Mouse (Mus musculus) liver, embryonic 13.5 days (tissue): ENCODE measurements at regions not wholly inside any gene's neighbourhood (a gene's known extent, or its start where the extent isn't known, plus 50 kb on each side); places are given as distances from the start of the nearest gene placed in this dataset.

Experiments
- ATAC-seq: fragments of 200-750 bp; cut with Nextera tagmentation; 2 replicates; pipeline ENCODE4 v1.8.0; 2017; ENCODE audit warnings: low read depth, mild to moderate bottlenecking, moderate number of reproducible peaks, moderate library complexity
- DNase-seq: peaks from one replicate; pipeline ENCODE4 v3.0.0; 2022
- H3K27ac ChIP-seq: fragments of 300-500 bp; sonication (generic); 2 replicates; pipeline ENCODE4 v1.5.1; 2015; ENCODE audit warnings: moderate library complexity, mild to moderate bottlenecking, inconsistent platforms
- H3K27me3 ChIP-seq: fragments of 300-500 bp; sonication (generic); 2 replicates; pipeline ENCODE4 v1.6.1; 2015; ENCODE audit warnings: mild to moderate bottlenecking, inconsistent platforms
- H3K36me3 ChIP-seq: fragments of 300-500 bp; sonication (generic); 2 replicates; pipeline ENCODE4 v1.6.1; 2015; ENCODE audit warnings: mild to moderate bottlenecking, inconsistent platforms
- H3K4me1 ChIP-seq: fragments of 300-500 bp; sonication (generic); replicated peaks from 2 replicates; pipeline ENCODE4 v1.6.1; 2015; ENCODE audit warnings: inconsistent platforms
- H3K4me2 ChIP-seq: fragments of 300-500 bp; sonication (generic); 2 replicates; pipeline ENCODE4 v1.6.1; 2015; ENCODE audit warnings: inconsistent platforms, mild to moderate bottlenecking, moderate library complexity
- H3K4me3 ChIP-seq: fragments of 300-500 bp; sonication (generic); replicated peaks from 2 replicates; pipeline ENCODE4 v1.5.1; 2015; ENCODE audit warnings: mild to moderate bottlenecking, inconsistent platforms
- H3K9ac ChIP-seq: fragments of 300-500 bp; sonication (generic); 2 replicates; pipeline ENCODE4 v1.6.1; 2015; ENCODE audit warnings: mild to moderate bottlenecking, inconsistent platforms
- H3K9me3 ChIP-seq: fragments of 300-500 bp; sonication (generic); replicated peaks from 2 replicates; pipeline ENCODE4 v1.6.1; 2016; ENCODE audit warnings: inconsistent platforms
- WGBS: fragments of 180-500 bp; shearing (Covaris S2); methylation state at CpG from one replicate; pipeline ENCODE4 v1.1.7; 2015; ENCODE audit not compliant: insufficient replicate concordance; 5-methylcytosine and 5-hydroxymethylcytosine counted together

- Histone ChIP-seq H3K9me3 (no peaks in the 10 kb centered on the region), H3K4me2 (no peak overlapping the region), H3K27me3 (no peaks in the 10 kb centered on the region), H3K27ac (no peak overlapping the region), H3K9ac (no peak overlapping the region), H3K36me3 (no peaks in the 10 kb centered on the region), H3K4me1 (no peaks in the 10 kb centered on the region), H3K4me3 (no peak overlapping the region)
- ATAC-seq, result no peak
- DNase-seq, result no peak
- 57% methylated on average over 5 of the region's 5 CpGs for WGBS
Measured at GRCm38 (mm10) chr8:96174996-96175395, 286.6 kb upstream of the Got2 start.

GRCm38 (mm10) chr8:96164933-96165332, 276.6 kb upstream of the Got2 start:
- 76% methylated on average over 8 of the region's 8 CpGs for WGBS
- Histone ChIP-seq H3K4me2 (no peak overlapping the region), H3K9me3 (peaks cover 10% of the 10 kb centered on the region; the same call in 1 of the 2 replicates), H3K9ac (no peak overlapping the region), H3K27me3 (no peaks in the 10 kb centered on the region), H3K36me3 (no peaks in the 10 kb centered on the region), H3K27ac (no peak overlapping the region), H3K4me3 (no peak overlapping the region), H3K4me1 (no peaks in the 10 kb centered on the region)
- DNase-seq (no peak), ATAC-seq (no peak)

- Histone ChIP-seq H3K4me3 (no peak overlapping the region), H3K9ac (no peak overlapping the region), H3K4me2 (no peak overlapping the region), H3K36me3 (no peaks in the 10 kb centered on the region), H3K27me3 (no peaks in the 10 kb centered on the region), H3K27ac (no peak overlapping the region), H3K4me1 (no peaks in the 10 kb centered on the region), H3K9me3 (peaks cover 4% of the 10 kb centered on the region; the same call in 1 of the 2 replicates)
- DNase-seq, result no peak
- ATAC-seq, result no peak
- WGBS, result 30% methylated on average over 6 of the region's 6 CpGs
Measured at GRCm38 (mm10) chr8:96159899-96160298, 271.6 kb upstream of the Got2 start.

GRCm38 (mm10) chr8:96152496-96153250, 264.3 kb upstream of the Got2 start:
- Histone ChIP-seq H3K27ac (no peak overlapping the region), H3K36me3 (no peaks in the 10 kb centered on the region), H3K27me3 (no peaks in the 10 kb centered on the region), H3K4me2 (no peak overlapping the region), H3K4me3 (no peak overlapping the region), H3K9ac (no peak overlapping the region), H3K4me1 (no peaks in the 10 kb centered on the region), H3K9me3 (no peaks in the 10 kb centered on the region)
- ATAC-seq (no peak), DNase-seq (no peak)
- 26% methylated on average over 12 of the region's 12 CpGs for WGBS

GRCm38 (mm10) chr8:96152056-96152455, 263.7 kb upstream of the Got2 start:
- H3K27me3 ChIP-seq, result no peaks in the 10 kb centered on the region
- no peak overlapping the region for H3K4me3 ChIP-seq
- no peak overlapping the region for H3K4me2 ChIP-seq
- ATAC-seq (no peak), DNase-seq (no peak)
- no peaks in the 10 kb centered on the region for H3K9me3 ChIP-seq
- H3K36me3 ChIP-seq, result no peaks in the 10 kb centered on the region
- no peak overlapping the region for H3K27ac ChIP-seq
- WGBS, result 51% methylated on average over 10 of the region's 10 CpGs
- H3K4me1 ChIP-seq, result no peaks in the 10 kb centered on the region
- no peak overlapping the region for H3K9ac ChIP-seq

GRCm38 (mm10) chr8:96151065-96151472, 262.7 kb upstream of the Got2 start:
- Histone ChIP-seq H3K36me3 (no peaks in the 10 kb centered on the region), H3K4me2 (no peak overlapping the region), H3K27ac (no peak overlapping the region), H3K9me3 (no peaks in the 10 kb centered on the region), H3K4me1 (no peaks in the 10 kb centered on the region), H3K9ac (no peak overlapping the region), H3K4me3 (no peak overlapping the region), H3K27me3 (no peaks in the 10 kb centered on the region)
- WGBS, result 40% methylated on average over 16 of the region's 16 CpGs
- ATAC-seq (no peak), DNase-seq (no peak)

- Histone ChIP-seq H3K9ac (no peak overlapping the region), H3K27ac (no peak overlapping the region), H3K36me3 (no peaks in the 10 kb centered on the region), H3K4me2 (no peak overlapping the region), H3K4me3 (no peak overlapping the region), H3K9me3 (no peaks in the 10 kb centered on the region), H3K4me1 (no peaks in the 10 kb centered on the region), H3K27me3 (no peaks in the 10 kb centered on the region)
- ATAC-seq, result no peak
- no peak for DNase-seq
- 41% methylated on average over 5 of the region's 5 CpGs for WGBS
Measured at GRCm38 (mm10) chr8:96132183-96132582, 243.8 kb upstream of the Got2 start.

- H3K9ac ChIP-seq, result no peak overlapping the region
- no peak for ATAC-seq
- no peak for DNase-seq
- H3K9me3 ChIP-seq, result no peaks in the 10 kb centered on the region
- no peaks in the 10 kb centered on the region for H3K4me1 ChIP-seq
- no peaks in the 10 kb centered on the region for H3K27me3 ChIP-seq
- no peak overlapping the region for H3K4me3 ChIP-seq
- H3K36me3 ChIP-seq, result no peaks in the 10 kb centered on the region
- no peak overlapping the region for H3K27ac ChIP-seq
- WGBS, result 47% methylated on average over 2 of the region's 2 CpGs
- H3K4me2 ChIP-seq, result no peak overlapping the region
Measured at GRCm38 (mm10) chr8:96128329-96128728, 240.0 kb upstream of the Got2 start.

- no peaks in the 10 kb centered on the region for H3K4me1 ChIP-seq
- WGBS, result 65% methylated on average over 5 of the region's 5 CpGs
- H3K9ac ChIP-seq, result no peak overlapping the region
- H3K36me3 ChIP-seq, result no peaks in the 10 kb centered on the region
- H3K4me3 ChIP-seq, result no peak overlapping the region
- ATAC-seq, result no peak
- no peak for DNase-seq
- H3K9me3 ChIP-seq, result no peaks in the 10 kb centered on the region
- no peak overlapping the region for H3K4me2 ChIP-seq
- H3K27ac ChIP-seq, result no peak overlapping the region
- no peaks in the 10 kb centered on the region for H3K27me3 ChIP-seq
Measured at GRCm38 (mm10) chr8:96100817-96101216, 212.5 kb upstream of the Got2 start.

GRCm38 (mm10) chr8:96092931-96093330, 204.6 kb upstream of the Got2 start:
- Histone ChIP-seq H3K27ac (no peak overlapping the region), H3K27me3 (no peaks in the 10 kb centered on the region), H3K9me3 (no peaks in the 10 kb centered on the region), H3K4me3 (no peak overlapping the region), H3K4me2 (no peak overlapping the region), H3K9ac (no peak overlapping the region), H3K4me1 (no peaks in the 10 kb centered on the region), H3K36me3 (no peaks in the 10 kb centered on the region)
- DNase-seq (no peak), ATAC-seq (no peak)
- WGBS, result 60% methylated on average over 3 of the region's 3 CpGs

GRCm38 (mm10) chr8:96090231-96090630, 201.9 kb upstream of the Got2 start:
- Histone ChIP-seq H3K27ac (no peak overlapping the region), H3K4me3 (no peak overlapping the region), H3K4me2 (no peak overlapping the region), H3K36me3 (no peaks in the 10 kb centered on the region), H3K4me1 (no peaks in the 10 kb centered on the region), H3K9ac (no peak overlapping the region), H3K9me3 (no peaks in the 10 kb centered on the region), H3K27me3 (no peaks in the 10 kb centered on the region)
- ATAC-seq (no peak), DNase-seq (no peak)
- WGBS, result 43% methylated on average over 1 of the region's 1 CpGs

- no peak for DNase-seq
- no peaks in the 10 kb centered on the region for H3K36me3 ChIP-seq
- H3K27ac ChIP-seq, result no peak overlapping the region
- H3K9ac ChIP-seq, result no peak overlapping the region
- H3K4me1 ChIP-seq, result no peaks in the 10 kb centered on the region
- 60% methylated on average over 5 of the region's 5 CpGs for WGBS
- no peak overlapping the region for H3K4me2 ChIP-seq
- H3K9me3 ChIP-seq, result no peaks in the 10 kb centered on the region
- no peaks in the 10 kb centered on the region for H3K27me3 ChIP-seq
- ATAC-seq, result no peak
- no peak overlapping the region for H3K4me3 ChIP-seq
Measured at GRCm38 (mm10) chr8:96068306-96068705, 180.0 kb upstream of the Got2 start.
